Mouse (Mus musculus) lung, postnatal 0 days (tissue): ENCODE data around the gene Ngly1. TPM values are rescaled to one million over a fixed set of nuclear protein-coding genes. Genes with fewer than 3 reads are reported as not detected.

Source experiments
- ATAC-seq: fragments of 200-750 bp; cut with Nextera tagmentation; 2 replicates; pipeline ENCODE4 v1.8.0; 2017; ENCODE audit warnings: moderate library complexity
- DNase-seq: peaks from one replicate; pipeline ENCODE4 v3.0.0-alpha.2; 2016; ENCODE audit warnings: low spot score
- H3K27ac ChIP-seq: fragments of 300-500 bp; sonication (generic); 2 replicates; pipeline ENCODE4 v1.5.1; 2014; ENCODE audit warnings: antibody characterized with exemption, mild to moderate bottlenecking, low read length, mixed read lengths
- H3K27me3 ChIP-seq: fragments of 300-500 bp; sonication (generic); replicated peaks from 2 replicates; pipeline ENCODE4 v1.6.1; 2014; ENCODE audit warnings: low read length, mixed read lengths; ENCODE audit not compliant: insufficient read depth
- H3K36me3 ChIP-seq: fragments of 300-500 bp; sonication (generic); 2 replicates; pipeline ENCODE4 v1.6.1; 2014; ENCODE audit warnings: low read length, mixed read lengths; ENCODE audit not compliant: insufficient read depth
- H3K4me1 ChIP-seq: fragments of 300-500 bp; sonication (generic); 2 replicates; pipeline ENCODE4 v1.6.1; 2014; ENCODE audit warnings: antibody characterized with exemption, low read depth, low read length, mixed read lengths; ENCODE audit not compliant: insufficient read depth
- H3K4me2 ChIP-seq: fragments of 300-500 bp; sonication (generic); replicated peaks from 2 replicates; pipeline ENCODE4 v1.6.1; 2014; ENCODE audit warnings: low read depth, mild to moderate bottlenecking, low read length, moderate library complexity, mixed read lengths
- H3K4me3 ChIP-seq: fragments of 300-500 bp; sonication (generic); 2 replicates; pipeline ENCODE4 v1.5.1; 2014; ENCODE audit warnings: low read depth, low read length
- H3K9ac ChIP-seq: fragments of 300-500 bp; sonication (generic); replicated peaks from 2 replicates; pipeline ENCODE4 v1.6.1; 2014; ENCODE audit warnings: low read depth, mild to moderate bottlenecking
- H3K9me3 ChIP-seq: fragments of 300-500 bp; sonication (generic); 2 replicates; pipeline ENCODE4 v1.6.1; 2016; ENCODE audit warnings: low read length, mixed read lengths
- CTCF ChIP-seq: IDR thresholded peaks from 2 replicates; pipeline ENCODE4 v1.5.1; 2016; ENCODE audit warnings: antibody characterized with exemption, mild to moderate bottlenecking
- EP300 ChIP-seq: IDR thresholded peaks from 2 replicates; pipeline ENCODE4 v1.6.1; 2016; ENCODE audit warnings: antibody characterized with exemption, mild to moderate bottlenecking, control low read depth
- WGBS: fragments of 180-500 bp; shearing (Covaris S2); extraction: QIAGEN DNeasy Blood & Tissue Kit; methylation state at CpG from one replicate; pipeline ENCODE4 v1.1.7; 2014; 5-methylcytosine and 5-hydroxymethylcytosine counted together
- polyA plus RNA-seq: library from polyadenylated mRNA; unstranded; fragments of >200 nt; fragmentation: Nextera tagmentation; extraction: Ambion mirVana; gene quantifications from 2 replicates; pipeline ENCODE4 v1.2.1, GENCODE M21; 2015

The Ngly1 gene
- polyA plus RNA-seq, 1 experiment from 2014 or later = 39.0 TPM

DNA sequence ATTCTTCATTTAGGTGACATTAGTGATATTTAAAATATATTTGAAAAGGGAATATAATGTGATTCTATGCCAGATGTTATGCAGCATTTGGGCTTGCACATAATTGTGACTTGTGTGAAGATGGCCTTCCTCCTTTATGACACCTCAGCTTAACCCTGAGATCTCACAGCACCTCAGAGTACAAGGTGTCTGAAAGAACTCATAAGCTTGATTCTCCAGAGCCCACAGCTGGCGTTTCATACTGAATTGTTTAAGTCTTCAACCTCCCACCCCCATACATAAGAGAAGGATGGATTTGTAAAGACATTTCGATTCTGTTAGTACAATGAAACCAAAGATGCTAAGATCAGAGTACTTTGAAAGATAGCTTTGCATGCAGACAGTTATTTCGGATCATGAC, 1.0 kb downstream of the Ngly1 start:
- H3K4me1 ChIP-seq = peaks cover 8% of the 10 kb centered on the region; the same call in 1 of the 2 replicates
- 65% methylated on average over 3 of the region's 3 CpGs for WGBS
- TF ChIP-seq EP300 (no peak), CTCF (no peak)
- H3K27ac ChIP-seq = no peak overlapping the region
- H3K4me3 ChIP-seq = peak overlapping the region; percentile 70
- H3K27me3 ChIP-seq = no peaks in the 10 kb centered on the region
- no peak for DNase-seq
- no peaks in the 10 kb centered on the region for H3K36me3 ChIP-seq
- no peak for ATAC-seq
- no peaks in the 10 kb centered on the region for H3K9me3 ChIP-seq
- H3K9ac ChIP-seq = peak overlapping the region; percentile 95
- H3K4me2 ChIP-seq = peak overlapping the region; percentile 79

DNA sequence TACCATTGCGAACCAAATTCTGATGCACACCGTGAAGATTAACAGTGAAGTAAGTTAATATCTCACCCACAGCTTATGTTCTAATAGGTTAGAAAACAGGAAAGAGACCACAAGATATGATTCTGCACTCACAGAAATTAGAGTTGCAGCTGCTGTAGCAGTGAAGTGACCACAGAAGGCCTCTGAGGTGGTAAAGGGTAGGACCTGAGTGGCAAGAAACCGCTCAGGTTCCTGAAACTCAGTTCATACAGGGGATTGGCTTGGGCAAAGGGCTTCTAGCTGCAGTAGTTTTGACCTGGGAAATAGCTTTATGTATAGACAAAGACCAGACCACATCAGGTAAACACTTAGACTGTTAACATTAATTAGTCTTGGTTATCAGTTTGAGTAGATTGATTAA, 6.7 kb downstream of the Ngly1 start:
- Histone ChIP-seq H3K9ac (no peak overlapping the region), H3K4me2 (no peak overlapping the region), H3K9me3 (no peaks in the 10 kb centered on the region), H3K27ac (no peak overlapping the region), H3K27me3 (no peaks in the 10 kb centered on the region), H3K4me3 (no peak overlapping the region), H3K4me1 (no peaks in the 10 kb centered on the region), H3K36me3 (0 out of 2 replicates have a peak, but pooled peaks cover 3% of the 10 kb centered on the region)
- WGBS = 86% methylated on average over 3 of the region's 3 CpGs
- no peak for DNase-seq
- no peak for ATAC-seq
- no peak for TF ChIP-seq EP300
- no peak for TF ChIP-seq CTCF

GRCm38 (mm10) chr14:16256209-16256608, 7.1 kb downstream of the Ngly1 start:
- ATAC-seq (peak; percentile 49), DNase-seq (peak; percentile 38)
- Histone ChIP-seq H3K27me3 (no peaks in the 10 kb centered on the region), H3K4me1 (no peaks in the 10 kb centered on the region), H3K9ac (no peak overlapping the region), H3K4me2 (no peak overlapping the region), H3K27ac (no peak overlapping the region), H3K4me3 (no peak overlapping the region), H3K36me3 (0 out of 2 replicates have a peak, but pooled peaks cover 3% of the 10 kb centered on the region), H3K9me3 (no peaks in the 10 kb centered on the region)
- 0 out of 2 replicates have a peak, but pooled peaks have one; percentile 12 for TF ChIP-seq EP300
- no peak for TF ChIP-seq CTCF
- WGBS = 34% methylated on average over 2 of the region's 2 CpGs

- WGBS = 75% methylated on average over 6 of the region's 6 CpGs
- ATAC-seq (no peak), DNase-seq (no peak)
- Histone ChIP-seq H3K27me3 (no peaks in the 10 kb centered on the region), H3K4me3 (no peak overlapping the region), H3K4me1 (no peaks in the 10 kb centered on the region), H3K4me2 (no peak overlapping the region), H3K9ac (no peak overlapping the region), H3K27ac (no peak overlapping the region), H3K36me3 (0 out of 2 replicates have a peak, but pooled peaks cover 6% of the 10 kb centered on the region), H3K9me3 (no peaks in the 10 kb centered on the region)
- TF ChIP-seq CTCF = no peak
Observed at GRCm38 (mm10) chr14:16260541-16260940, 11.5 kb downstream of the Ngly1 start.

DNA sequence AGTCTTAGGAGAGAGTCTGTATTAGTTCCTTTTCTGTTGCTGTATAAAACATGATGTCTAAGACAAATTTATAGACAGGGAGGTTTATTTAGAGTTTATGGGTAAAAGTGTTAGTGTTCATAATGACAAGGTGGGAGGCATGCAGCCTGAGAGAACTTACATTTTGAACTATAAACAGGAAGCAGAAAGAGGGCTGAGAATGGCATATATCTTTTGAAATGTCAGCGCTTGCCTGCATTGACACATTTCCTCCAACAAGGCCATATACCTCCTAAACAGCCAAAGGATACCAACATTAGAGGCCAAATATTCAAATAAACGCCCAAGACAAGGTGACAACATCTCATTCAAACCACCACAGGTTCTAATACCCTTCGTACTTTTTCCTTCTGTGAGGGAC, 12.8 kb downstream of the Ngly1 start:
- no peaks in the 10 kb centered on the region for H3K27me3 ChIP-seq
- WGBS = 57% methylated on average over 3 of the region's 3 CpGs
- H3K4me1 ChIP-seq = no peaks in the 10 kb centered on the region

DNA sequence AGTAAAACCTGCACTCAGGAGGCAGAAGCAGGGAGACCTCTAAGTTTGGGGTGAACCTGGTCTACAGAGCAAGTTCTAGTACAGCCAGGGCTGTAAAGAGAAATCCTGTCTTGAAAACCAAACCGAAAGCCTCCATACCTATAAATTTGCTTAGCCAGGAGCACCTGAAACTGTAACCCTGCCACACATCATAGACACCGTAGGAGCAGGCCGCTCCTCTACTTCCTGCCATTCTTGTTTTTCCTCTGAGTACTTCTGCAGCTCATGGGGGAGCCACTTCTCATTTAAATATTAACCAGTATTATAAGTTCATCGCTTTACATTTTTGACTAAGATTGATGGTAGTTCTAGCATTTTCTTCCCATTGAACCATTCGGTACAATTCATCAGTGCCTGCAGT, 17.9 kb downstream of the Ngly1 start:
- WGBS = 55% methylated on average over 5 of the region's 5 CpGs
- no peak overlapping the region for H3K9ac ChIP-seq
- H3K4me1 ChIP-seq = no peaks in the 10 kb centered on the region
- no peak overlapping the region for H3K4me2 ChIP-seq
- TF ChIP-seq CTCF (no peak), EP300 (no peak)
- H3K9me3 ChIP-seq = no peaks in the 10 kb centered on the region
- peaks cover 6% of the 10 kb centered on the region; the same call in 1 of the 2 replicates for H3K36me3 ChIP-seq
- no peak overlapping the region for H3K4me3 ChIP-seq
- H3K27ac ChIP-seq = no peak overlapping the region
- DNase-seq = no peak
- H3K27me3 ChIP-seq = no peaks in the 10 kb centered on the region
- ATAC-seq = no peak

More for the DNA sequence above, 12.8 kb downstream of the Ngly1 start:
- no peak for TF ChIP-seq CTCF
- no peak for TF ChIP-seq EP300
- DNase-seq (no peak), ATAC-seq (no peak)
- Histone ChIP-seq H3K4me3 (no peak overlapping the region), H3K9me3 (no peaks in the 10 kb centered on the region), H3K36me3 (0 out of 2 replicates have a peak, but pooled peaks cover 3% of the 10 kb centered on the region), H3K9ac (no peak overlapping the region), H3K4me2 (no peak overlapping the region), H3K27ac (no peak overlapping the region)

- Histone ChIP-seq H3K9me3 (no peaks in the 10 kb centered on the region), H3K9ac (no peak overlapping the region), H3K4me3 (no peak overlapping the region), H3K4me1 (no peaks in the 10 kb centered on the region), H3K4me2 (no peak overlapping the region), H3K27me3 (no peaks in the 10 kb centered on the region), H3K36me3 (peaks cover 3% of the 10 kb centered on the region; the same call in 1 of the 2 replicates), H3K27ac (no peak overlapping the region)
- 92% methylated on average over 2 of the region's 2 CpGs for WGBS
- no peak for TF ChIP-seq EP300
- no peak for TF ChIP-seq CTCF
- ATAC-seq (no peak), DNase-seq (no peak)
Observed at GRCm38 (mm10) chr14:16269776-16270175, 20.7 kb downstream of the Ngly1 start.
